Mouse (Mus musculus) heart, embryonic 11.5 days (tissue): ENCODE results near the gene Clec4b2. TPM values are rescaled to one million over a fixed set of nuclear protein-coding genes. Genes with fewer than 3 reads are reported as not detected.
"Not testable (repeated sequence)": the region's sequence is repeated elsewhere in the genome, so short reads cannot be mapped to it uniquely, and the experiment has no call there.

Source experiments
- ATAC-seq: fragments of 200-750 bp; cut with Nextera tagmentation; replicated peaks from 2 replicates; pipeline ENCODE4 v1.8.0; 2017; ENCODE audit warnings: moderate library complexity; ENCODE audit not compliant: insufficient number of reproducible peaks, low FRiP score, low TSS enrichment
- H3K27ac ChIP-seq: fragments of 300-500 bp; sonication (generic); 2 replicates; pipeline ENCODE4 v1.5.1; 2014; ENCODE audit warnings: mild to moderate bottlenecking, low read depth, low read length
- H3K27me3 ChIP-seq: fragments of 300-500 bp; sonication (generic); 2 replicates; pipeline ENCODE4 v1.6.1; 2014; ENCODE audit warnings: mild to moderate bottlenecking, low read length, mixed read lengths; ENCODE audit not compliant: control insufficient read depth, insufficient read depth
- H3K36me3 ChIP-seq: fragments of 300-500 bp; sonication (generic); 2 replicates; pipeline ENCODE4 v1.6.1; 2014; ENCODE audit warnings: mild to moderate bottlenecking, low read length, moderate library complexity, mixed read lengths; ENCODE audit not compliant: control insufficient read depth, insufficient read depth
- H3K4me1 ChIP-seq: fragments of 300-500 bp; sonication (generic); 2 replicates; pipeline ENCODE4 v1.6.1; 2014; ENCODE audit warnings: low read length; ENCODE audit not compliant: control insufficient read depth, insufficient read depth
- H3K4me2 ChIP-seq: fragments of 300-500 bp; sonication (generic); 2 replicates; pipeline ENCODE4 v1.6.1; 2014; ENCODE audit warnings: mild to moderate bottlenecking, moderate library complexity
- H3K4me3 ChIP-seq: fragments of 300-500 bp; sonication (generic); 2 replicates; pipeline ENCODE4 v1.5.1; 2014; ENCODE audit warnings: low read depth, low read length
- H3K9ac ChIP-seq: fragments of 300-500 bp; sonication (generic); 2 replicates; pipeline ENCODE4 v1.6.1; 2014; ENCODE audit warnings: mild to moderate bottlenecking, low read depth, low read length, moderate library complexity
- H3K9me3 ChIP-seq: fragments of 300-500 bp; sonication (generic); replicated peaks from 2 replicates; pipeline ENCODE4 v1.6.1; 2016; ENCODE audit warnings: low read length; ENCODE audit not compliant: control insufficient read depth
- WGBS: fragments of 180-500 bp; shearing (Covaris S2); extraction: QIAGEN DNeasy Blood & Tissue Kit; methylation state at CpG from one replicate; pipeline ENCODE4 v1.1.7; 2014; ENCODE audit not compliant: insufficient replicate concordance; 5-methylcytosine and 5-hydroxymethylcytosine counted together
- polyA plus RNA-seq: library from polyadenylated mRNA; unstranded; fragments of >200 nt; fragmentation: Nextera tagmentation; extraction: Ambion mirVana; gene quantifications from 2 replicates; pipeline ENCODE4 v1.2.1, GENCODE M21; 2014

Clec4b2 gene
- polyA plus RNA-seq, 1 experiment from 2014 or later = not detected

DNA sequence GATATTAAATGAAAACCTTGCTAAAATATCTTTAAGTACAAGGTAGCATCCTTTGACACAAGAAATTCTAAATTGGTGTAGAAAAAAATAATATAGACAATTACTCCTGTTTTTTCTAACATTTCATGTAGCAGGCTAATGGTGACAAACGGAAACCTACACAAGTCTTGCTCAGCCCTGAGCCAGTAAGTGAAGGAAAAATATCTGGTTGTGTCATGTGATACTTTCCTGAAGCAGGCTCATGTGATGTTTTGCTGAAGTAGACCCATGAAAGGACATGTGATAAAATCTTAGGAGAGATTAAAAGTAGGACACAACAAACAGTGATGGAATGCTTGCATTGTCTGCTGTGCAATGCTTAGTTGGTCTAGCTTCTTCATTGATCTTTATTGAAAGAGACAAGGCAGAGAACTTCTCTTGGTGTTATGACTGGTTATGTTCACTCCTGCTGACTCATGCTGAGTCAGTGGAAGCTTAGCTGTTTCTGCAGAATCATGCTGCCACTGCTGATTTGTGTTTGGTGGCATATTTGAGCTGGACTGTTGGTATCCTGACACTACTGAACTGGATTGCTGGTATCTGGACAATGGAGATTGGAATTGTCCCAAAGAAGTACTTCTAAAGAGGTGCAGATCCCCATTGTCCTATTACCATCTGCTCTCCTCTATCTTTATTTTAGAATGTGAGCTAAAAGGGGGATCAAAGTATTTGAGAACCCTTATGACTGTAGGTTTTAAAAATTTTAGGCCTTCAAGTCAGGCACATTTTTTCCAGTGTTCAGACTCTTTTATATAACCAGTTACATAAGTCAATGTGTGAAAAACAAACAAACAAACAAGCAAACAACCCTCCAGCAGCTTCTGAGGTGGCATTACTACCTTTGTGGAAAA, 34.7 kb downstream of the Clec4b2 start:
- ATAC-seq = no peak

DNA sequence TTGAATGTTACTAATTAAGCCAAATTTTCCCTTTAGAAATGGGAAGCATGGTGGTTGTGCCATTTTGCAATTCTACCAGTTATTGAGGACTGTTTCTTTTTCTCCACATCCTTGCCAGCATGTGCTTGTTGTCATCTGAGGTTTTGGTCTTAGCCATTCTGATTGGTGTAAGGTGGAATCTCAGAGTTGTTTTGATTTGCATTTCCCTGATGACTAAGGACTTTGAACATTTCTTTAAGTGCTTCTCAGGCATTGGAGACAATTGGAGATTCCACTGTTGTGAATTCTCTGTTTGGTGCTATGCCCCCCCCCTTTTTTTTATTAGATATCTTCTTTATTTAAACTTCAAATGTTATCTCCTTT, 35.4 kb downstream of the Clec4b2 start:
- H3K9me3 ChIP-seq, H3K36me3 ChIP-seq, ATAC-seq, H3K27me3 ChIP-seq, H3K4me3 ChIP-seq, H3K27ac ChIP-seq, H3K4me2 ChIP-seq, H3K4me1 ChIP-seq, H3K9ac ChIP-seq: not testable (repeated sequence)

More for the DNA sequence above, 34.7 kb downstream of the Clec4b2 start:
- Histone ChIP-seq H3K4me2 (no peak overlapping the region), H3K9me3 (no peaks in the 10 kb centered on the region), H3K4me3 (no peak overlapping the region), H3K9ac (no peak overlapping the region), H3K36me3 (no peaks in the 10 kb centered on the region), H3K27ac (no peak overlapping the region), H3K27me3 (no peaks in the 10 kb centered on the region), H3K4me1 (no peaks in the 10 kb centered on the region)
- WGBS = 71% methylated on average over 1 of the region's 1 CpGs

DNA sequence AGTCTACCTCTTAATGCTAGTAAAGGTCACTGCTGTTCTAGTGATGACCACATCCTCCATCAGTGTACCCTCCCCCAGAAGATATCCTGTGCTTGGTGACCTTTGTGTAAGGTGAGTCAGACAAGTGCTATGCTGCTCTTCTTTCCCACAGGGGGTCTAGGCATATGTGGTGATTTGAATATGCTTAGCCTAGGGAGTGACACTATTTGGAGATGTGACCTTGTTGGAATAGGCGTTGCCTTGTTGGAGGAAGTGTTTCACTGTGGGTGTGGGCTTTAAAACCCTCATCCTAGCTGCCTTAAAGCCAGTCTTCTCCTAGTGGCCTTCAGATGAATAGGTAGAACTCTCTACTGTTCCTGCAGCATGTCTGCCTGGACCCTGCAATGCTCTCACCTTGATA, 39.0 kb downstream of the Clec4b2 start:
- H3K4me3 ChIP-seq = no peak overlapping the region
- no peak overlapping the region for H3K4me2 ChIP-seq
- no peaks in the 10 kb centered on the region for H3K4me1 ChIP-seq
- H3K36me3 ChIP-seq = no peaks in the 10 kb centered on the region
- no peaks in the 10 kb centered on the region for H3K9me3 ChIP-seq
- WGBS = 80% methylated on average over 1 of the region's 1 CpGs
- no peak overlapping the region for H3K27ac ChIP-seq
- no peak for ATAC-seq
- H3K27me3 ChIP-seq = no peaks in the 10 kb centered on the region
- no peak overlapping the region for H3K9ac ChIP-seq

DNA sequence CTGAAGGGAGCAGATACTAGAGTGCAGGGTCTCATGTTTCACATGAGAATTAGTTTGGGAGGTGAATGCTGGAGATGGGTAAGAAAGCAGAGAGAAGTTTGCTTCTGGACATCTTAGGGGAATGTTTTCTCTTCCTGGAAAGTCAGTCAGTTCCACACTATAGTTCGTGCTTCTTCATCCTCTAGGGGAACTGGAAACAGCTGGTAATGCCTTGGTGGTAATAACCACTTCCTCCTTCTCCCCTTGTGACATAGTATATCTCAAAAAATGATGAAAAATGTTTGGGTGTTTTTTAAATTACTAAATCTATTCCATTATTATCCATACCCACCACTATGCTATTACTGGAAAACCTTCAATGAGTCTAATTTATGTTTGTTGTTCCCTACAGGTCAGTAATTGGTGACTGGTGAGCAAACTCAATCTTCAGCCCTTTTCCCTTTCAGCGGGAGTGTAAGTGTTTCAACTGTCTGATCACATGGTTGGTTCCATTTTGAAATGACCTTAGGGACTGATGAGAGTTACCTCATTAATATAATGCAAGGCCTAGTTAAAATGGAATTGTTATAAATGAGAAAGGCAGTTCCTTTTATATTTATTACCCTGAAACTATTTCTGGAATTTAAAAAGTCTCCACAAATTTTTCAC, 55.0 kb downstream of the Clec4b2 start:
- H3K4me2 ChIP-seq = no peak overlapping the region
- H3K9ac ChIP-seq = no peak overlapping the region
- H3K9me3 ChIP-seq = no peaks in the 10 kb centered on the region
- no peak overlapping the region for H3K4me3 ChIP-seq
- no peak for ATAC-seq
- H3K27me3 ChIP-seq = no peaks in the 10 kb centered on the region
- H3K4me1 ChIP-seq = no peaks in the 10 kb centered on the region
- WGBS = 61% methylated on average over 2 of the region's 2 CpGs
- H3K36me3 ChIP-seq = no peaks in the 10 kb centered on the region
- no peak overlapping the region for H3K27ac ChIP-seq

GRCm38 (mm10) chr6:123229644-123230043, 57.0 kb downstream of the Clec4b2 start, which contains the start of gene Clec4n:
TSS of gene Clec4n (plus strand) at chr6:123229843.
- Histone ChIP-seq H3K9ac (no peak within 1 kb of the TSS), H3K36me3 (no peaks in the 10 kb centered on the region), H3K9me3 (no peaks in the 10 kb centered on the region), H3K27ac (no peak within 1 kb of the TSS), H3K4me2 (no peak within 1 kb of the TSS), H3K27me3 (no peaks in the 10 kb centered on the region), H3K4me1 (no peaks in the 10 kb centered on the region), H3K4me3 (no peak within 1 kb of the TSS)
- WGBS = 65% methylated on average over 3 of the region's 3 CpGs
- no peak for ATAC-seq

DNA sequence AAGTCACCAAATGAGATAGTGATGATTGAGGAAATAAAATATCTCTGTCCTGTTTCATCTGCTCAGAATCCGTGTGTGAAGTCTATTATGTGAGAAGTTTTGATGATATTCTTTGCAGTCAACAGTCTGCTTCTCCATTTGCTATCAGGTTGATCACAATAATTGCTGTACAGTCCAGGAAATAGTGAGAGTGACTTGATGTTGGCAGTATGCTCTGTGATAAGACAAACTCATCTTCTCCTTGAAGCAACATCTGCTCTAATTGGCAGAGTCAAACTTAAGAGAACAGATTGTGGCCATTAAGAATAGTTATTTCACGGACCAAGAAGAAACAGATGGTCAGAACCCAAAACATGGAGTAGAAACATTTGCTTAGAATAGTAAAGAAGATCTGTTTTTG, 58.5 kb downstream of the Clec4b2 start:
- Histone ChIP-seq H3K27ac (no peak overlapping the region), H3K9ac (no peak overlapping the region), H3K4me3 (no peak overlapping the region), H3K4me1 (no peaks in the 10 kb centered on the region), H3K4me2 (no peak overlapping the region), H3K27me3 (no peaks in the 10 kb centered on the region), H3K36me3 (no peaks in the 10 kb centered on the region), H3K9me3 (no peaks in the 10 kb centered on the region)
- WGBS = 63% methylated on average over 2 of the region's 2 CpGs
- ATAC-seq = no peak

DNA sequence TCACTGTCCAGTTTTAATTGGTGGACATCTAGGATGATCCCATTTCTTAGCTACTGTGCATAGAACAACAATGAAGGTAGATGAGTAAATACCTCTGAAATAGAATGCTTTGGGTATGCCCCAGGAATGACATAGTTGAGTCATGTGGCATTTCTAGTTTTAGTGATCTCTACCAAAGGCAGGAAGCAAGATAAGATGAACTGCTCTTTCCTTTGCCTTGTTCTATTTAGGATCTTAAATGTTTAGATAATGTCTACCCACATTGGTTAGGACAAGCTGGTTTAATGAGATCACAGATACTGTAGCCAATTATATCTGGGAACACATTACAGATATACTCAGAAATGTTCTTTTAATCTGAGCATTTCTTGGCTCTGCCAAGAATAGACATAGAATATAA, 64.9 kb downstream of the Clec4b2 start:
- Histone ChIP-seq H3K4me2 (no peak overlapping the region), H3K27ac (no peak overlapping the region), H3K27me3 (no peaks in the 10 kb centered on the region), H3K4me1 (no peaks in the 10 kb centered on the region), H3K4me3 (no peak overlapping the region), H3K9ac (no peak overlapping the region), H3K9me3 (no peaks in the 10 kb centered on the region), H3K36me3 (no peaks in the 10 kb centered on the region)
- ATAC-seq = no peak

DNA sequence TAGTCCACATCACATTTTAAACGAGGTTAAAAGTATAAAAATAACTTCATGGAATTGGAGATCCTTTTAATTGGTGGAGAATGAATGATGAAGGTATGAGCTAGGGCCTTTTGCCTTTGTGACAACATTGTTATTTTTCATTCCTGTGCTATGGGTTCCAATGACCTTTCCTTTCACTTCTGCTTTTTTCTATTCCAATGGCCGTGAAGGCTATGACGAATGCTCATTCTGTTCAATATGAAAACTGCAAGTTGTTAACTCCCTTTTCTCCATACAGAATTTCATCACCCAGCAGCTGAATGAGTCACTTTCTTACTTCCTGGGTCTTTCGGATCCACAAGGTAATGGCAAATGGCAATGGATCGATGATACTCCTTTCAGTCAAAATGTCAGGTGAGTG, 71.5 kb downstream of the Clec4b2 start:
- no peak overlapping the region for H3K4me2 ChIP-seq
- H3K4me1 ChIP-seq = no peaks in the 10 kb centered on the region
- no peak overlapping the region for H3K4me3 ChIP-seq
- 77% methylated on average over 5 of the region's 5 CpGs for WGBS
- no peaks in the 10 kb centered on the region for H3K9me3 ChIP-seq
- no peak for ATAC-seq
- H3K27me3 ChIP-seq = no peaks in the 10 kb centered on the region
- no peak overlapping the region for H3K9ac ChIP-seq
- no peak overlapping the region for H3K27ac ChIP-seq
- no peaks in the 10 kb centered on the region for H3K36me3 ChIP-seq

- not testable (repeated sequence) for ATAC-seq, H3K9me3 ChIP-seq, H3K27ac ChIP-seq, H3K4me3 ChIP-seq, H3K9ac ChIP-seq, H3K4me1 ChIP-seq, H3K27me3 ChIP-seq, H3K4me2 ChIP-seq, H3K36me3 ChIP-seq
- 80% methylated on average over 2 of the region's 2 CpGs for WGBS
These were observed 76.2 kb downstream of the Clec4b2 start for GRCm38 (mm10) chr6:123248862-123249261.
